Mouse (Mus musculus): ENCODE measurements around the gene Vrk2. TPM values are rescaled to one million over a fixed set of nuclear protein-coding genes. Genes with fewer than 3 reads are reported as not detected.

Gene Vrk2
- polyA plus RNA-seq, 1 experiment = not detected

DNA sequence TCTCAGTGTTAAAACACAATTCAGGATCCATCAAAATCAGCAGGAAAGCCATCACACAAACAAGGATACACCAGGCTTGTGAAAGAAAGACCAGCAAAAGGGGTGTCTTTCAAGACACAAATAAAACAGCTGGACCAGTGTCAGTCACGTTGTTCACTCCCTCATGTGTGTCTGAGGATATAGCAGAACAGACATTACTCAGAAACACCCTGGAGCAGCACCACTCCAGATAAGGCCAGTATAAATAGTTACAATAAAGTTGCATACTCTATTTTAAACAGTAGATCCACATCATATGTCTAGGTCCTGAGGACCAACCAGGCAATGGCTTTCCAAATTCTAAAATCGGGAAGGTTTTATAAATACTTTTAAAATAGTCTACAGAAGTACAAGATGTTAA, 77.7 kb downstream of the Vrk2 start:
- TF ChIP-seq CTCF (IDR thresholded peaks at IDR 0.05; ENCODE audit: insufficient read depth, low read depth, low read length) (no peak), POLR2A (IDR thresholded peaks at IDR 0.05; ENCODE audit: insufficient read depth, low read depth, low read length) (no peak)
- WGBS = 83% methylated on average over 2 of the region's 2 CpGs

DNA sequence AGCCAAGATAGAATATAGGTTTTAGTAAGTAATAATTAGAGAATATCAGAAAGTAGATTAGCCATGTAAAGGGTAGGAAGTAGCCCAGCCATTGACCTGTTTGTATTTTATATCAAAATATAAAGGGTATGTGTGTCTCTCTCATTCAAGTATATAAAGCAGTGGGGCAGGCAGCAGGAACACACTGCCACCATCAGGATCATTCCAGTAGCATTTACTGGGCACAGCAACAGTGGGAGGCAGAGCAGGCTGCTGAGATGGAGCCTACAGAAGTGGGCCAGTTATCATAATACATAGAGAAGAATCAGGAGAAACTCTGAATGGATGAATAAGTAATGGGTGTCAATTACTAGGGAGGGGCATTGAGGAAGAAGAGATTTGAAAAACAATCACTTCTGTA, 80.1 kb downstream of the Vrk2 start:
- H3K4me3 ChIP-seq (ENCODE audit: insufficient read depth, low read depth, low read length) = no peak overlapping the region
- no peak for TF ChIP-seq POLR2A (IDR thresholded peaks at IDR 0.05; ENCODE audit: insufficient read depth, low read depth, low read length)
- TF ChIP-seq CTCF (IDR thresholded peaks at IDR 0.05; ENCODE audit: insufficient read depth, low read depth, low read length) = no peak
- H3K4me1 ChIP-seq (ENCODE audit: control insufficient read depth, insufficient read depth, low read length) = no peaks in the 10 kb centered on the region
- H3K27ac ChIP-seq (ENCODE audit: insufficient read depth, low read depth, low read length) = no peak overlapping the region

More for the DNA sequence above, 77.7 kb downstream of the Vrk2 start:
- Histone ChIP-seq H3K4me1 (ENCODE audit: control insufficient read depth, insufficient read depth, low read length) (no peaks in the 10 kb centered on the region), H3K27ac (ENCODE audit: insufficient read depth, low read depth, low read length) (no peak overlapping the region), H3K4me3 (ENCODE audit: insufficient read depth, low read depth, low read length) (no peak overlapping the region)

DNA sequence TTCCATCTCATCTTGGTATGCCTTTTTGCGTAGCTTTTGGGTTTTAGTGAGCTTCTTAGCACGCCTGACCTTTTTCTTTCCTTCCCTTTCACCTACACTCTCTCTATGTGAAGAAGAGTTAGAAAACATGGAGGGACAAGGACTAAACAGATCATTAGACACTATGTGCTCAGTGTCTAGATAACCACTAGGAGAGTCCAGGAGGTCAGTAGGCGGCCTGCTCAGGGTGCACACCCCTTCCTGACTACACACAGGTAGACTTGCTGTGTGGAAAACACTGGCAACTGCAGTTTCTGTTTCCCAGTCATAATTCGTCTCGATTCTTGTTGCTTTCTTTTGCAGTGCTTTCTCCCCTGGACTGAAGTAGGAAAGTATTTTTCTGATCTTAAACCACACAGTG, 97.8 kb downstream of the Vrk2 start:
- no peak for TF ChIP-seq POLR2A (IDR thresholded peaks at IDR 0.05; ENCODE audit: insufficient read depth, low read depth, low read length)
- no peak for TF ChIP-seq CTCF (IDR thresholded peaks at IDR 0.05; ENCODE audit: insufficient read depth, low read depth, low read length)
- 94% methylated on average over 5 of the region's 5 CpGs for WGBS
- no peak overlapping the region for H3K4me3 ChIP-seq (ENCODE audit: insufficient read depth, low read depth, low read length)
- H3K4me1 ChIP-seq (ENCODE audit: control insufficient read depth, insufficient read depth, low read length) = no peaks in the 10 kb centered on the region
- no peak overlapping the region for H3K27ac ChIP-seq (ENCODE audit: insufficient read depth, low read depth, low read length)

DNA sequence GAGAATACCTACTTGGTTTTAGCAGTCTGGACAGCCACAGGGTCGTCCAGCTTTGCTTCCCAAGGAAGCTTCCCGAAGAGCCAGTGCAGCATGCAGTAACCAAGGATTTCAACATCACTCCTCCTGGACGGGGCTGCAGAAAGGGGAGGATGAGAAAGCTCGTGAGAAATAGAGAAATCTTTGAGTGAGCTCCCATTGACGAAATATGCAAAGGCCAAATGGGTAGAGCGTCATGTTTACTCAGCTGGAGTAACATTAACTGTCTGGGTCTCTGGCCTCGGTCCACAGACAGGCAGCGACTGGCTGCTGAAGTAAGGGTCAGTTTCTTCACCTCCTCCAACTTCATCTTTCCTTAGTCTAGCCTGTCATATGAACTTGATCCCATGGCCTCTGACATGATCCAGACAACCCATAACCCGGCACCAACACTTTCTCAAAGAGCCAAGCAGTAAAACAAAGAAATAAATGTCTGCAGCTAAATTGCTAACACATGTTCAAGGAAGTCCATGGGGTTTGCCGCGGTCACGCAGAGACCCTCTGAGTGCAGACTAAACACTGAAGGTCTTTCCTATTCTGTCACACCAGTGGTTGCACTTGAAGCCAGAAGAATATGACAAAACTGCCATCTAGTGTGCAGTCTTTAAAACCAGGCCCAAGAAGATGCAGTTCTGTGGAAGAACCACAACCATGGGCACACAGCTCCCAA, 103.9 kb downstream of the Vrk2 start:
- 59% methylated on average over 12 of the region's 12 CpGs for WGBS
- no peaks in the 10 kb centered on the region for H3K4me1 ChIP-seq (ENCODE audit: control insufficient read depth, insufficient read depth, low read length)
- TF ChIP-seq POLR2A (IDR thresholded peaks at IDR 0.05; ENCODE audit: insufficient read depth, low read depth, low read length) = no peak
- TF ChIP-seq CTCF (IDR thresholded peaks at IDR 0.05; ENCODE audit: insufficient read depth, low read depth, low read length) = no peak
- no peak overlapping the region for H3K4me3 ChIP-seq (ENCODE audit: insufficient read depth, low read depth, low read length)
- H3K27ac ChIP-seq (ENCODE audit: insufficient read depth, low read depth, low read length) = no peak overlapping the region

DNA sequence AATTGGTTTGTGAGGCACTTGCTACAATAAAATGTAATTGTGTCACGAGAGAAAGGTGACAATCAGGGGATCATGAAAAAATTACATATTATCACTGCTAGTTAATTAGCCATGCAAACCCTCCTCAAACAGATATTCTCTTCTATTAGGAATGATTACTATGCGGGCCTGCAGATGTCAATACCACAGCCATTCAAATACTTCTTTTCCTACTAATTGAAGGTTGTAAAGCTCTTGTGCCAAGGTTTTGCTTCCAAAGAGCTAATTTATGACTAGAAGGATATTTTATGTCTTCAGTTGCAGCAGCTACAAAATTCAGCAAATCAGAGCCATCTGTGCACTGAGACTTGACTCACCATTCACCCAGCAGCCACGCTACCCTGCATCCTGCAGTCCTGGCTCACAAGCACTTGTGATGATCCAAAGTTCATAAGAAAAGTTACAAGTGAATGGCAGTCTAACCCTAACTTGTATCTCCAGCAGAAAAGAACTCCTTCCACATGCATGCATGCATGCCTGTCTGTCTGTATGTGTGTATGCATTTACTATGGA, 112.0 kb downstream of the Vrk2 start:
- Histone ChIP-seq H3K4me3 (ENCODE audit: insufficient read depth, low read depth, low read length) (no peak overlapping the region), H3K4me1 (ENCODE audit: control insufficient read depth, insufficient read depth, low read length) (no peaks in the 10 kb centered on the region), H3K27ac (ENCODE audit: insufficient read depth, low read depth, low read length) (no peak overlapping the region)
- TF ChIP-seq CTCF (IDR thresholded peaks at IDR 0.05; ENCODE audit: insufficient read depth, low read depth, low read length) = no peak
- TF ChIP-seq POLR2A (IDR thresholded peaks at IDR 0.05; ENCODE audit: insufficient read depth, low read depth, low read length) = no peak
- 75% methylated on average over 3 of the region's 3 CpGs for WGBS

DNA sequence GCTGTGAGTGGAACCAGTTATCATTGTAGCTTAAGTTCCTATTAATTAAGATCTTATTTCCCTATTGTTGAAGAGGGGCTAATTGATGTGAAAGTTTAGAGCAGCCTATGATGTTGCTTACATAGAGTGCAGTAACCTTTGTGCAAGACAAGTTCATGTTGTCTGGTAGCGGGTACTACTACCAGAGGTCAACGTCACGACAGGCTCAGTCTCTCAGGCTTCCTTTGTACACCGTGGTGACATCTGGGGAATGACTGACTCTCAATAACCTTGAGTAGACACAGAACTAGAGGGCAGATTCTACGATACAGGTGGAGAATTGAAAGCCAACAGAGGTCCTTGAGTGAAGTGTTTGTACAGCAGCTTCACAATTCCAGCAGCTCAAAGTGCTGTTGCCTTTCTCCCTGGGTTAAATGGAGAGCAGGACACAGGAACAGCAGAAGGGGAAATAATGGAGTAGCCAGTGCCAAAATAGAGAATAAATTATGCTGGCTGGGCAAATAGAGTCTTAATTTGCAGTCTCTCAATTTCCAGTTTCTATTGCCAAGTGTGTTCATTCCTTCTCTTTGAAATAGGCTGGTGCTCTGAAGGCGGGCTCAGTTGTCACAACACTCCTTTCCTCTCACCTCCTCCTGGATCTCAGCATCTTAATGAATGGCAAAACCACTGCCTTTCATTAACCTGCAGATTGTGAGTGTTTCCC, 116.6 kb downstream of the Vrk2 start:
- Histone ChIP-seq H3K4me3 (ENCODE audit: insufficient read depth, low read depth, low read length) (no peak overlapping the region), H3K27ac (ENCODE audit: insufficient read depth, low read depth, low read length) (no peak overlapping the region), H3K4me1 (ENCODE audit: control insufficient read depth, insufficient read depth, low read length) (no peaks in the 10 kb centered on the region)
- WGBS = 53% methylated on average over 6 of the region's 6 CpGs
- TF ChIP-seq POLR2A (IDR thresholded peaks at IDR 0.05; ENCODE audit: insufficient read depth, low read depth, low read length) (no peak), CTCF (IDR thresholded peaks at IDR 0.05; ENCODE audit: insufficient read depth, low read depth, low read length) (no peak)

DNA sequence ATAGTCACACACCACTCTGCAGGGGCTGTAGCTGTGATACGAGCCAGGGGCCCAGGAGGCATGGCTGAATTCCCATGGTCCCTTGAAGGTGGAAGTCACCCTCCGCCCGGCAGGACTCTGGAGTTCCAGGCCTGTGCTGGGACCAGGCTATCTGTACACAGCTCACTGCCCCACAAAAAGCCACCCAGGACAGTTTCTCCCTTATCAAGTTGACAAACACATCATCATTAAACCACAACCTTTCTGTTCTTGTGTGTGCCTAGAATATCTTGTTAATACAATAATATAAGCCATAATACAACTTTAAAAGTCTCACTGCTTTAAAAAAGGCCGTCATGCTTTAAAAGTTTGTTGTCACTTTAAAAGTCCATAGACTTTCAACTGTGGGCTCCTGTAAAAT, 139.7 kb downstream of the Vrk2 start:
- no peak overlapping the region for H3K27ac ChIP-seq (ENCODE audit: insufficient read depth, low read depth, low read length)
- no peak overlapping the region for H3K4me3 ChIP-seq (ENCODE audit: insufficient read depth, low read depth, low read length)
- H3K4me1 ChIP-seq (ENCODE audit: control insufficient read depth, insufficient read depth, low read length) = no peaks in the 10 kb centered on the region
- TF ChIP-seq POLR2A (IDR thresholded peaks at IDR 0.05; ENCODE audit: insufficient read depth, low read depth, low read length) (no peak), CTCF (IDR thresholded peaks at IDR 0.05; ENCODE audit: insufficient read depth, low read depth, low read length) (no peak)
- WGBS = 97% methylated on average over 4 of the region's 4 CpGs

DNA sequence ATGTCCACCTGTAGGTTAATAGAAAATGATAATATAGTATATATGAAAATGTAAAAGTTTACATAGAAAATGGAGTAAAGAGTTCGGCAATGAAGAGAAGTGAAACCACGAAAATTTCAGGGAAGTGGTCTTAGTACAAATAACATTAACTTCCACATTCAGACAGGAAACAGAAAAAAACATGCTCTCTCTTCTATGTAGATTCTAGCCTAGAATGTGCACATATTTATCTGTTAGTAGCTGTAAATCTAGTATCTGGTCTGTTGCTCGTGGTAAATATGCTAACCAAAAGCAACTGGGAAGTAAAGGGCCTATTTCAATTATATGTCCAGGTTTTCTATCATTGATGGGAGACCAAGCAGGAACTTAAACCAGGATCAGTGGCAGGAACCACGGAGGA, 141.1 kb downstream of the Vrk2 start:
- TF ChIP-seq POLR2A (IDR thresholded peaks at IDR 0.05; ENCODE audit: insufficient read depth, low read depth, low read length) (no peak), CTCF (IDR thresholded peaks at IDR 0.05; ENCODE audit: insufficient read depth, low read depth, low read length) (no peak)
- 92% methylated on average over 4 of the region's 4 CpGs for WGBS
- no peak overlapping the region for H3K27ac ChIP-seq (ENCODE audit: insufficient read depth, low read depth, low read length)
- no peak overlapping the region for H3K4me3 ChIP-seq (ENCODE audit: insufficient read depth, low read depth, low read length)
- H3K4me1 ChIP-seq (ENCODE audit: control insufficient read depth, insufficient read depth, low read length) = no peaks in the 10 kb centered on the region

DNA sequence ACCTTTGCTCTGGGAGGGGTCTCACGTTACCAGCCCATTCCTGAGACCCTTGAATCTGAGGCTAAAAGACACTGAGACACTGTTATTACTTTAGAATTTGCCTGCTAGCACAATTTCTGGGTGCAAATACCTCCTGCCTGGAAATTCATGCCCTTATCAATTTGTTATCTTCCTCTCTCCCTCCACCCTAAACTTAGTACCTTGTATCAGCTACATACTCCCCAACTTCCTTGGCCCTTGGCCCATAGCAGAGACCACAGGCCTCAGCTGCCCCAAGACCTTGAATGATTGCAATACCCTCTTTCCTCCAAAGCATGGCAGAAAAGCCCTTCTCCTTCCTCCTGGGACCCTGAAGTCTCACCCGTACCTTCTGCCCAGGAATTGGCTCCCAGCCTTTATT, 142.6 kb downstream of the Vrk2 start:
- H3K4me1 ChIP-seq (ENCODE audit: control insufficient read depth, insufficient read depth, low read length) = no peaks in the 10 kb centered on the region
- WGBS = 87% methylated on average over 2 of the region's 2 CpGs
- no peak overlapping the region for H3K4me3 ChIP-seq (ENCODE audit: insufficient read depth, low read depth, low read length)
- no peak overlapping the region for H3K27ac ChIP-seq (ENCODE audit: insufficient read depth, low read depth, low read length)
- no peak for TF ChIP-seq CTCF (IDR thresholded peaks at IDR 0.05; ENCODE audit: insufficient read depth, low read depth, low read length)
- TF ChIP-seq POLR2A (IDR thresholded peaks at IDR 0.05; ENCODE audit: insufficient read depth, low read depth, low read length) = no peak
